Mouse (Mus musculus) heart, adult 2 months (tissue): ENCODE data around the gene Ap4b1. TPM values are rescaled to one million over a fixed set of nuclear protein-coding genes. Genes with fewer than 3 reads are reported as not detected.

Experiments used
- DNase-seq, 2 experiments: peaks; one replicate each; pipeline ENCODE4 v3.0.0; 2021
- H3K27ac ChIP-seq: fragments of 200-600 bp; 2 replicates; pipeline ENCODE4 v1.8.1; 2022
- H3K27me3 ChIP-seq: fragments of 200-500 bp; 2 replicates; pipeline ENCODE4 v1.6.1; 2012; ENCODE audit warnings: mild to moderate bottlenecking, low read length, inconsistent platforms, mixed read lengths; ENCODE audit not compliant: control insufficient read depth, insufficient read depth
- H3K36me3 ChIP-seq: fragments of 200-500 bp; 2 replicates; pipeline ENCODE4 v1.6.1; 2012; ENCODE audit warnings: low read length, inconsistent platforms; ENCODE audit not compliant: control insufficient read depth, insufficient read depth
- H3K4me1 ChIP-seq: fragments of 200-500 bp; 2 replicates; pipeline ENCODE4 v1.6.1; 2011; ENCODE audit warnings: low read length; ENCODE audit not compliant: control insufficient read depth, insufficient read depth
- H3K4me3 ChIP-seq: fragments of 200-600 bp; 2 replicates; pipeline ENCODE4 v1.8.1; 2022
- H3K79me2 ChIP-seq: fragments of 200-500 bp; replicated peaks from 2 replicates; pipeline ENCODE4 v1.6.1; 2012; ENCODE audit warnings: mild to moderate bottlenecking, inconsistent platforms, low read length, moderate library complexity, mixed read lengths; ENCODE audit not compliant: control insufficient read depth, insufficient read depth
- H3K9ac ChIP-seq: fragments of 200-500 bp; 2 replicates; pipeline ENCODE4 v1.6.1; 2012; ENCODE audit warnings: low read depth, mild to moderate bottlenecking, control low read depth, inconsistent platforms, low read length, mixed read lengths
- CTCF ChIP-seq: fragments of 200-600 bp; IDR thresholded peaks from 2 replicates; pipeline ENCODE4 v1.8.1; 2022; ENCODE audit warnings: antibody characterized with exemption, mild to moderate bottlenecking, moderate library complexity
- EP300 ChIP-seq: fragments of 200-500 bp; IDR thresholded peaks from 2 replicates; pipeline ENCODE4 v1.6.1; 2011; ENCODE audit warnings: low read depth, low read length, control low read depth; ENCODE audit not compliant: insufficient read depth
- POLR2A ChIP-seq: fragments of 200-500 bp; IDR thresholded peaks from 2 replicates; pipeline ENCODE4 v1.6.1; 2011; ENCODE audit warnings: mild to moderate bottlenecking, low read depth, low read length, control low read depth; ENCODE audit not compliant: insufficient read depth
- WGBS: fragments of 180-500 bp; shearing (Covaris S2); methylation state at CpG from one replicate; pipeline ENCODE4 v1.1.7; 2018; 5-methylcytosine and 5-hydroxymethylcytosine counted together
- intact Hi-C: fragments of 180-260 bp; cut with DNase I; formaldehyde crosslinking; loops from one replicate; pipeline ENCODE4 v1.15.1; 2025
- long read RNA-seq: library from polyadenylated mRNA; stranded (forward); transcript quantifications from one replicate; pipeline ENCODE4 v2.0.0, GENCODE M21; 2021
- polyA plus RNA-seq: library from polyadenylated mRNA; depleted of rRNA; stranded (reverse); fragments of >200 nt; gene quantifications from 2 replicates; pipeline ENCODE4 v1.2.3, GENCODE M21; 2012; rRNA removed
- total RNA-seq, 2 experiments: library from RNA; stranded (reverse); gene quantifications; 2 replicates each; pipeline ENCODE4 v1.2.3; 2021

Ap4b1 gene
- total RNA-seq (10 to 100 TPM; 14.8 to 17.7 TPM), polyA plus RNA-seq (14.6 and 25.0 TPM in 2 replicates)
- long read RNA-seq, transcript Ap4b1-201 (10 exons, 2,799 nt) = major isoform, 11 of 13 reads
- long read RNA-seq, partial matches to known transcripts = 1 of 13 reads
- long read RNA-seq, other reads (novel, unspliced or antisense) = 1 of 13 reads

GRCm38 (mm10) chr3:103808891-103809798 lies at the start of gene Ap4b1, which contains the start of the genes Dclre1b and Gm43064:
TSS of gene Ap4b1 (plus strand) at chr3:103809520.
TSS of gene Dclre1b (minus strand) at chr3:103809444.
TSS of gene Gm43064 (plus strand) at chr3:103809573.
- DNase-seq = peak; percentile 93 to 94
- no peaks in the 10 kb centered on the region; the same call in 1 of the 2 replicates for H3K4me1 ChIP-seq
- peak within 1 kb of the TSS; percentile 85 for H3K4me3 ChIP-seq
- H3K27me3 ChIP-seq = no peaks in the 10 kb centered on the region
- intact Hi-C loops = loop anchor here (1.0 to 2.0 kb wide), 3 partner anchors 18 to 70 kb away; partner anchors contain the start of genes Gm10964, Hipk1 and Olfml3
- H3K27ac ChIP-seq = peak within 1 kb of the TSS; percentile 98
- peak; percentile 95 for TF ChIP-seq POLR2A
- peak; percentile 60; the same call in 1 of the 2 replicates for TF ChIP-seq EP300
- TF ChIP-seq CTCF = no peak
- 1% methylated on average over 69 of the region's 70 CpGs for WGBS
- peaks cover 1% of the 10 kb centered on the region; the same call in 1 of the 2 replicates for H3K79me2 ChIP-seq
- H3K9ac ChIP-seq = peak within 1 kb of the TSS; percentile 92
- H3K36me3 ChIP-seq = peaks cover 10% of the 10 kb centered on the region

GRCm38 (mm10) chr3:103766789-103767188 lies 42.5 kb upstream of the Ap4b1 start:
- peak overlapping the region; percentile 26; the same call in 1 of the 2 replicates for H3K27ac ChIP-seq
- no peak overlapping the region for H3K4me3 ChIP-seq
- DNase-seq = no peak
- H3K27me3 ChIP-seq = no peaks in the 10 kb centered on the region
- peaks cover 10% of the 10 kb centered on the region for H3K79me2 ChIP-seq
- no peak overlapping the region for H3K9ac ChIP-seq
- peaks cover 5% of the 10 kb centered on the region for H3K4me1 ChIP-seq
- intact Hi-C loops = no loop called here
- no peak for TF ChIP-seq POLR2A
- no peak for TF ChIP-seq CTCF
- TF ChIP-seq EP300 = no peak
- H3K36me3 ChIP-seq = peaks cover 52% of the 10 kb centered on the region
- WGBS = 52% methylated on average over 3 of the region's 3 CpGs

- Histone ChIP-seq H3K36me3 (peaks cover 50% of the 10 kb centered on the region), H3K27ac (peak overlapping the region; percentile 77), H3K79me2 (peaks cover 7% of the 10 kb centered on the region), H3K4me1 (peaks cover 16% of the 10 kb centered on the region), H3K9ac (peak overlapping the region; percentile 17; the same call in 1 of the 2 replicates), H3K27me3 (no peaks in the 10 kb centered on the region), H3K4me3 (peak overlapping the region; percentile 13)
- TF ChIP-seq CTCF (no peak), EP300 (no peak), POLR2A (no peak)
- 4% methylated on average over 9 of the region's 9 CpGs for WGBS
- peak; percentile 75 to 83 for DNase-seq
- intact Hi-C loops = loop anchor here (2.0 kb wide), 2 partner anchors 19 to 37 kb away; partner anchors contain the start of genes Ap4b1, Dclre1b, Gm43064 and Hipk1
Observed at GRCm38 (mm10) chr3:103771531-103772130, 37.7 kb upstream of the Ap4b1 start.

- no peak for TF ChIP-seq CTCF
- TF ChIP-seq POLR2A = no peak
- TF ChIP-seq EP300 = no peak
- H3K27ac ChIP-seq = peak overlapping the region; percentile 77
- H3K79me2 ChIP-seq = peaks cover 14% of the 10 kb centered on the region
- peaks cover 52% of the 10 kb centered on the region for H3K36me3 ChIP-seq
- intact Hi-C loops = loop anchor here (2.0 kb wide), 1 partner anchor 18 kb away; the partner anchor contains the start of gene Hipk1
- H3K4me1 ChIP-seq = peaks cover 16% of the 10 kb centered on the region
- no peak overlapping the region; the same call in 1 of the 2 replicates for H3K4me3 ChIP-seq
- H3K27me3 ChIP-seq = no peaks in the 10 kb centered on the region
- no peak overlapping the region for H3K9ac ChIP-seq
- DNase-seq = no peak
- WGBS = 25% methylated on average over 4 of the region's 4 CpGs
Observed at GRCm38 (mm10) chr3:103772846-103773245, 36.5 kb upstream of the Ap4b1 start.

- intact Hi-C loops = loop anchor here (2.0 kb wide), 1 partner anchor 17 kb away; the partner anchor contains the start of gene Hipk1
- Histone ChIP-seq H3K79me2 (peaks cover 11% of the 10 kb centered on the region), H3K27ac (peak overlapping the region; percentile 77), H3K4me3 (no peak overlapping the region), H3K36me3 (peaks cover 46% of the 10 kb centered on the region), H3K27me3 (no peaks in the 10 kb centered on the region), H3K9ac (no peak overlapping the region), H3K4me1 (peaks cover 15% of the 10 kb centered on the region)
- no peak for DNase-seq
- 51% methylated on average over 3 of the region's 3 CpGs for WGBS
- TF ChIP-seq POLR2A = no peak
- no peak for TF ChIP-seq EP300
- no peak for TF ChIP-seq CTCF
Observed at GRCm38 (mm10) chr3:103773508-103773907, 35.8 kb upstream of the Ap4b1 start.
